Mouse (Mus musculus) common myeloid progenitor, adult 5-6 weeks (primary cell): ENCODE measurements around the gene Ttc9b. TPM values are rescaled to one million over a fixed set of nuclear protein-coding genes. Genes with fewer than 3 reads are reported as not detected.

ENCODE experiments used
- ATAC-seq: replicated peaks from 2 replicates; pipeline ENCODE4 v1.8.0; 2016; ENCODE audit warnings: low read depth, mild to moderate bottlenecking, moderate TSS enrichment, inconsistent platforms; ENCODE audit not compliant: poor library complexity, severe bottlenecking
- total RNA-seq: library from RNA; stranded (forward); fragments of 200-1000, 187-1606 nt; gene quantifications from 2 replicates; pipeline ENCODE4 v1.2.3, GENCODE M21; 2017

Ttc9b gene
- total RNA-seq, 1 experiment from 2014 or later: not detected

DNA sequence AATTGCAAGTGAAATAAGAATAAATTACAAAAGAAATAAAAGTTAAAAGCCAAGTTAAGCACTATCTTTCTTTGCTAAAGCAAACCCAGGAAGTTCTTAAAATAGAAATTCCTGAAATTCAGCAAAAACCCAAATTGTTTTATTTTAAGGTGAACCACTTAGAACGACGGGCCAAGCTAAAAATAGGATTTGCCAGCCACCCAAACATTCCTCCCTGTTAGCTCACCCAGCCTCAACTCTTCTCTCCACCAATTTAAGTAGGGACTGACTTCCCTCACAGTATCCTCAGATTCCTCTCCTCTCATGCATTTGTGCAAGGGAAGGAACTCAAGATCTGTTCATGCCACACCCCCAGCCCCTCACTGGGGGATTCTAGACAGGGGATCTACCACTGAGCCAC, 29.5 kb downstream of the Ttc9b start:
- no peak for ATAC-seq

DNA sequence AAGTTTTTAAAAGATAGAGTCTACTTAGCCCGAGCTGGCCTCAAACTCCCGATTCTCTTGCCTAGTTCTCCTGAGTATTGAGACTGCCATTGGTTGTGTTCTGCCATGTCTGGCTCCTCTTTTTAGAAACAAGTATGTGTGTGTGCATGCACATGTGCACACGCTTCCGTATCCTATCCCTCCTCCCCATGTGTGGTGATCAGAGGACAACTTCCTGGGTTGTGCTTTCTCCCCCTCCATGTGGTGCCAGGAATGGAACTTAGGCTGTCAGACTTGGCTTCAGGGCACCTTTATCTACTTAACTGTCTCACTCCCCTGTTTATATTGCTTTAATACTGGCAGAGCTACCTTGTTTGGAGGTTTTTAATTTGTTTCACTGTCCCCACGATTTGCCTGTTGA, 31.5 kb downstream of the Ttc9b start:
- no peak for ATAC-seq

GRCm38 (mm10) chr7:27685681-27686080, 32.0 kb downstream of the Ttc9b start:
- ATAC-seq: no peak

GRCm38 (mm10) chr7:27687043-27687442, 33.3 kb downstream of the Ttc9b start:
- ATAC-seq: no peak

DNA sequence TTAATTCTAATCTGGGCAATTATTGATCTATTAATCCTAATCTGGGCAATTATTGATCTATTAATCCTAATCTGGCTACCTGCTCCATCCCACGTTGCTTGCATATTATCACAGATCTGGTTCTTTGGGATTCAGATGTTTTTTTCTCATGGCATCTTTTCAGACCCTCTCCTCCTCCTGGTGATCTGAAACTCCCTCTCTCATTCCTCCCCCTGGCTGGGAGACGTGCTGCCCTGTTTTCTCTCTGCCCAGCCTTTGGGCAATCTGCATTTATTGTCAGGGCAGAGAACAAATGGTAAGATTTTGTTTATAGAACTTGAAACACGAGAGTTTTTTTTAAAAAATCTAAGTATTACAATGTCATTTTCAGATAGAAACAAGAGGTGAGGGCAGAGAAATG, 34.1 kb downstream of the Ttc9b start:
- ATAC-seq: no peak

DNA sequence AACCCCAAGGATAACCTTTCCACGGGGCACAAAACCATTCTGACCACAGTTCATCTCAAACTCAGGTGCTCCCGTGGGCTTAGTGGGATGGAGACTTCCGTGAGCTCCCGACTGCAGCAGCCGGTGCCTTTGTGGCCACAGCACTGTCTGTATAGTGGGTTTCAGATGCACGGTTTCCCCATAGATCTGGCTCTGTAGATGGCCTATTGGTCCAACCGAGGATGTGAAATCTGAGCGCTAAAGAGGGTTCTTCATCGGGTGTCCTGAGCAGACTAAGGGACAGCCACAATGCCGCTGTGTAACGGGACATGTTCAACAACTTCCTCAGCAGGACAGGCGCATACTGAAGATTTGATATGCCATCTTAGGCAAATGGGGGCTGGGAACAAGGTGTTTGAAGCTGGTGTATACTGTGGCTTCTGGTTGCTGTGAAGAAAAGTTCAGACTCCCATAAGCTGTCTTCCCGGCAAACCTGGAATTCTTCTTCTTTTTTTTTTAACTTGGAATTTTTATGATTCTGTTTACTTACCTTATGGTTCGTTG, 34.6 kb downstream of the Ttc9b start:
- no peak for ATAC-seq

DNA sequence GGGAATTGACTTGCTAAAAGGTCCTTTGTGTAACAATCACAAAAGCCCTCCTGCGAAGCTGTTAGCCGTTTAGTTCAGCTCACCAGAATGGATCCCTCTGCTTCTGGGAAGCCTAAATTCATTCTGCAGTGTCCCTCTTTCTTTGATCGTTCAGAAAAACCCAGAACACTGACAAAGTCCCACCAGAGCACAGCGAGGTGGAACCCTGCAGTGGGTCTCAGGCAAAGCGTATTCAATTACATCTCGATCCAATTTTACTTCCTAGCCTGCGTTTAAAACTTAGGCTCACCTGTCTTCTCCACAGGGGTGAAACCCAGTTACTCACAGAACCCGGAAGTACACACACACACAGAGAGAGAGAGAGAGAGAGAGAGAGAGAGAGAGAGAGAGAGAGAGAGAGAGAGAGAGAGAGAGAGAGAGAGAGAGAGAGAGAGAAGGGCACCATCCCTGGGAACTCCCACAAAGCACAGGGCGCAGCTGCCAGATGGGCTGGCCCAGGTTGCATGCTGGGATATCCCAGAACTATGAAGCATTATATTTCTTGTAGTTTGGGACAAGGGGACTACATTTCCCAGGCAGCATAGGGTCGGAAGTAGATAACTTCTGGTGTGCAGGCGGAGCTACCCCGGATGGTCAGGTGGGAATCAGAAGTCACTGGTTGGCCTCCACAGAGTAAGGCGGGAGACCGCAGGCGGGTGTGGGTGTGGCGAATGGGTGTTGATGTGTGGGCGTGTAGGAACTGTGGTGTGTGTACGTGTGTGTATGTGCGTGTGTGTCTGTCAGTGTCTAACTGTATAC, 35.3 kb downstream of the Ttc9b start, which contains the start of gene Zfp607b:
Zfp607b (plus strand) TSS at position 526 of the 798 bp plus-strand sequence.
- peak; percentile 97 for ATAC-seq

DNA sequence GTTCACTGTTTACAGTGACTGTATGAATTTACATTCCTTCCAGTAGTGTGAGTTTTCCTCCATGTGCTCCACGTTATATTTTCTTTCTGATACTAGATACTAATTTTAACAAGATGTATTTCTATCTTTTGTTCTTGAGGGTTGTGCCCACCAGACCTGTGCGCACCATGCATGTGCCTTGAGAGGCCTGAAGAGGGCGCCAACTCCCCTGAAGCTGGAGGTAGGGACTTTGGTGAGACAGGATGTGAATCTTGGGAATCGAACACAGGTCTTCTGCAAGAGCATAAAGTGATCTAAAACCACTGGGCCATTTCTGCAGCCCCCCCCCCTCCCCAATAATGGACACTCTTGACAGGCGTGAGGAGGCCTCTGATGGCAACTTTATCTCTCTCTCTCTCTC, 37.4 kb downstream of the Ttc9b start:
- peak; percentile 40 for ATAC-seq

GRCm38 (mm10) chr7:27696711-27697110, 43.0 kb downstream of the Ttc9b start:
- ATAC-seq: no peak

Other genes with a start within 250 kb of the Ttc9b start
- 0.34 TPM in 1 of 2 replicates, not detected in the other for gene Sptbn4, start 206.2 kb upstream of the Ttc9b start, total RNA-seq
- gene Blvrb, start 205.9 kb upstream of the Ttc9b start, total RNA-seq: 78.0 and 98.4 TPM in 2 replicates
- gene Sertad3, start 180.1 kb upstream of the Ttc9b start, total RNA-seq: 9.6 and 13.1 TPM in 2 replicates
- gene Sertad1, start 167.0 kb upstream of the Ttc9b start, total RNA-seq: 11.5 and 14.0 TPM in 2 replicates
- gene Prx, start 154.6 kb upstream of the Ttc9b start, total RNA-seq: 1.2 and 1.8 TPM in 2 replicates
- 1.1 TPM in 1 of 2 replicates, not detected in the other for gene Hipk4, start 130.6 kb upstream of the Ttc9b start, total RNA-seq
- 5.5 and 6.0 TPM in 2 replicates for gene Pld3, start 100.7 kb upstream of the Ttc9b start, total RNA-seq
- 15.0 and 18.0 TPM in 2 replicates for gene 2310022A10Rik, start 100.7 kb upstream of the Ttc9b start, total RNA-seq
- gene Akt2, start 62.4 kb upstream of the Ttc9b start, total RNA-seq: 43.7 and 49.5 TPM in 2 replicates
- 1.8 and 3.3 TPM in 2 replicates for gene Map3k10, start 20.7 kb downstream of the Ttc9b start, total RNA-seq
- 0.63 and 0.73 TPM in 2 replicates for gene Zfp607b, start 35.4 kb downstream of the Ttc9b start, total RNA-seq
- gene Zfp60, start 77.5 kb downstream of the Ttc9b start, total RNA-seq: 12.5 and 13.2 TPM in 2 replicates
- 6.7 and 9.8 TPM in 2 replicates for gene Zfp626, start 153.3 kb downstream of the Ttc9b start, total RNA-seq
- gene Zfp59, start 184.7 kb downstream of the Ttc9b start, total RNA-seq: 5.0 and 8.3 TPM in 2 replicates
- 11.0 and 15.0 TPM in 2 replicates for gene Zfp607a, start 203.6 kb downstream of the Ttc9b start, total RNA-seq